Mouse (Mus musculus): ENCODE measurements around the gene Mpi.

- no peak for TF ChIP-seq CTCF (IDR thresholded peaks at IDR 0.05; ENCODE audit: low read depth)
- no peak for TF ChIP-seq EP300 (optimal IDR thresholded peaks at IDR 0.05)
Measured at GRCm38 (mm10) chr9:57568500-57568899, 15.9 kb upstream of the Mpi start.

Data from stomach, postnatal 0 days (tissue).